Mouse (Mus musculus): Measurements from ENCODE around the gene Vmn1r16. TPM values are rescaled to one million over a fixed set of nuclear protein-coding genes. Genes with fewer than 3 reads are reported as not detected.

Vmn1r16 gene
- polyA plus RNA-seq, 1 experiment from 2014 or later: not detected

Other genes starting within 250 kb of the Vmn1r16 start
- gene Vmn1r10, start 220.0 kb downstream of the Vmn1r16 start, polyA plus RNA-seq (2015; fragmentation: Nextera tagmentation; extraction: Ambion mirVana): not detected in 2 replicates
- not detected in 2 replicates for gene Vmn1r11, start 196.0 kb downstream of the Vmn1r16 start, polyA plus RNA-seq (2015; fragmentation: Nextera tagmentation; extraction: Ambion mirVana)
- not detected in 2 replicates for gene Vmn1r12, start 172.6 kb downstream of the Vmn1r16 start, polyA plus RNA-seq (2015; fragmentation: Nextera tagmentation; extraction: Ambion mirVana)
- not detected in 2 replicates for gene Vmn1r13, start 126.2 kb downstream of the Vmn1r16 start, polyA plus RNA-seq (2015; fragmentation: Nextera tagmentation; extraction: Ambion mirVana)
- not detected in 2 replicates for gene Vmn1r14, start 97.8 kb downstream of the Vmn1r16 start, polyA plus RNA-seq (2015; fragmentation: Nextera tagmentation; extraction: Ambion mirVana)
- gene Vmn1r15, start 71.5 kb downstream of the Vmn1r16 start, polyA plus RNA-seq (2015; fragmentation: Nextera tagmentation; extraction: Ambion mirVana): not detected in 2 replicates
- not detected in 2 replicates for gene Vmn1r17, start 34.2 kb upstream of the Vmn1r16 start, polyA plus RNA-seq (2015; fragmentation: Nextera tagmentation; extraction: Ambion mirVana)
- gene Vmn1r18, start 66.3 kb upstream of the Vmn1r16 start, polyA plus RNA-seq (2015; fragmentation: Nextera tagmentation; extraction: Ambion mirVana): not detected in 2 replicates
- not detected in 2 replicates for gene Vmn1r19, start 74.3 kb upstream of the Vmn1r16 start, polyA plus RNA-seq (2015; fragmentation: Nextera tagmentation; extraction: Ambion mirVana)
- not detected in 2 replicates for gene Vmn1r20, start 99.4 kb upstream of the Vmn1r16 start, polyA plus RNA-seq (2015; fragmentation: Nextera tagmentation; extraction: Ambion mirVana)
- 3.4 and 3.9 TPM in 2 replicates for gene Ppm1k, start 206.0 kb upstream of the Vmn1r16 start, polyA plus RNA-seq (2015; fragmentation: Nextera tagmentation; extraction: Ambion mirVana)